Mouse (Mus musculus) bone marrow macrophage, adult 2 months (primary cell): ENCODE results near the gene Clybl.

Experiments used
- CTCF ChIP-seq: IDR thresholded peaks from 2 replicates; pipeline ENCODE4 v1.5.1; 2012; ENCODE audit warnings: low read depth, mild to moderate bottlenecking, low read length, moderate library complexity
- POLR2A ChIP-seq: IDR thresholded peaks from 2 replicates; pipeline ENCODE4 v1.6.1; 2012; ENCODE audit warnings: mild to moderate bottlenecking, low read depth, low read length, borderline replicate concordance

DNA sequence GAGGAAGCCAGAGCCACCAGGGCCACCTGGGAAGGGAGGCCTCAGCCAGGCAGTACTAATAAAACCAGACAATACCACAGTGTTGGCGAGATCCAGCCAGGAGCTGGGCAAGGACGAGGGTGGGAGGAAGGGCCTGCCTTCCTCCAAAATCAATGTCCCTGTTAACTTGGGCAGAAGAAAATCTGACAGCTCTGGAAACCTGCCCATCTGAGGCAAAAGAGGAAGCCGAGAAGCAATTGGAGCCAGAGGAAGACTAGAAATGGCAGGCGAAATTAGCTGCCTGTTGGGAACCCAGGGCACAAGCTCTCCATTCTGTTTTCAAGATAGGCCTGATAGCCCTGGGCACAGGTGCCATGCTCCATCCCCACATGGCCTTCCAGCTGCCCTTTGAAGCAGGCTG lies 157.3 kb downstream of the Clybl start:
- no peak for TF ChIP-seq CTCF
- TF ChIP-seq POLR2A: no peak
